Mouse (Mus musculus) heart, postnatal 0 days (tissue): ENCODE measurements around the gene Chd6. TPM values are rescaled to one million over a fixed set of nuclear protein-coding genes. Genes with fewer than 3 reads are reported as not detected.
A peak's percentile ranks its signal among the peaks of the same experiment; 100 is the strongest.

Experiments
- ATAC-seq: fragments of 200-750 bp; cut with Nextera tagmentation; 2 replicates; pipeline ENCODE4 v1.8.0; 2017; ENCODE audit warnings: low read depth, moderate number of reproducible peaks, moderate library complexity; ENCODE audit not compliant: insufficient read depth
- DNase-seq: peaks from one replicate; pipeline ENCODE4 v3.0.0-alpha.2; 2016; ENCODE audit warnings: low spot score
- H3K27ac ChIP-seq: fragments of 300-500 bp; sonication (generic); 2 replicates; pipeline ENCODE4 v1.5.1; 2014; ENCODE audit warnings: low read depth, mild to moderate bottlenecking
- H3K27me3 ChIP-seq: fragments of 300-500 bp; sonication (generic); 2 replicates; pipeline ENCODE4 v1.6.1; 2014; ENCODE audit warnings: low read length, mixed read lengths; ENCODE audit not compliant: control insufficient read depth, insufficient read depth
- H3K36me3 ChIP-seq: fragments of 300-500 bp; sonication (generic); replicated peaks from 2 replicates; pipeline ENCODE4 v1.6.1; 2014; ENCODE audit warnings: low read length, mixed read lengths; ENCODE audit not compliant: control insufficient read depth, insufficient read depth
- H3K4me1 ChIP-seq: fragments of 300-500 bp; sonication (generic); 2 replicates; pipeline ENCODE4 v1.6.1; 2014; ENCODE audit warnings: antibody characterized with exemption; ENCODE audit not compliant: control insufficient read depth, insufficient read depth
- H3K4me2 ChIP-seq: fragments of 300-500 bp; sonication (generic); 2 replicates; pipeline ENCODE4 v1.6.1; 2014; ENCODE audit warnings: low read depth, mild to moderate bottlenecking, low read length, moderate library complexity
- H3K4me3 ChIP-seq: fragments of 300-500 bp; sonication (generic); 2 replicates; pipeline ENCODE4 v1.5.1; 2014; ENCODE audit warnings: low read depth, low read length
- H3K9ac ChIP-seq: fragments of 300-500 bp; sonication (generic); replicated peaks from 2 replicates; pipeline ENCODE4 v1.6.1; 2014; ENCODE audit warnings: low read depth, low read length, mixed read lengths
- H3K9me3 ChIP-seq: fragments of 300-500 bp; sonication (generic); replicated peaks from 2 replicates; pipeline ENCODE4 v1.6.1; 2016; ENCODE audit warnings: low read length; ENCODE audit not compliant: control insufficient read depth
- CTCF ChIP-seq: IDR thresholded peaks from 2 replicates; pipeline ENCODE4 v1.5.1; 2016; ENCODE audit warnings: antibody characterized with exemption, control low read depth, low read depth
- EP300 ChIP-seq: IDR thresholded peaks from 2 replicates; pipeline ENCODE4 v1.6.1; 2016; ENCODE audit warnings: antibody characterized with exemption, low read depth
- WGBS: fragments of 180-500 bp; shearing (Covaris S2); extraction: QIAGEN DNeasy Blood & Tissue Kit; methylation state at CpG from one replicate; pipeline ENCODE4 v1.1.7; 2014; 5-methylcytosine and 5-hydroxymethylcytosine counted together
- polyA plus RNA-seq: library from polyadenylated mRNA; unstranded; fragments of >200 nt; fragmentation: Nextera tagmentation; extraction: Ambion mirVana; gene quantifications from 2 replicates; pipeline ENCODE4 v1.2.1, GENCODE M21; 2015
- total RNA-seq: library from RNA; depleted of rRNA; stranded (reverse); fragments of >200 nt; gene quantifications from 2 replicates; pipeline ENCODE4 v1.2.3, GENCODE M21; 2014; ENCODE audit warnings: low replicate concordance

Chd6 gene
- total and polyA plus RNA-seq, 2 experiments from 2014 or later, result 14.5 to 37.7 TPM

DNA sequence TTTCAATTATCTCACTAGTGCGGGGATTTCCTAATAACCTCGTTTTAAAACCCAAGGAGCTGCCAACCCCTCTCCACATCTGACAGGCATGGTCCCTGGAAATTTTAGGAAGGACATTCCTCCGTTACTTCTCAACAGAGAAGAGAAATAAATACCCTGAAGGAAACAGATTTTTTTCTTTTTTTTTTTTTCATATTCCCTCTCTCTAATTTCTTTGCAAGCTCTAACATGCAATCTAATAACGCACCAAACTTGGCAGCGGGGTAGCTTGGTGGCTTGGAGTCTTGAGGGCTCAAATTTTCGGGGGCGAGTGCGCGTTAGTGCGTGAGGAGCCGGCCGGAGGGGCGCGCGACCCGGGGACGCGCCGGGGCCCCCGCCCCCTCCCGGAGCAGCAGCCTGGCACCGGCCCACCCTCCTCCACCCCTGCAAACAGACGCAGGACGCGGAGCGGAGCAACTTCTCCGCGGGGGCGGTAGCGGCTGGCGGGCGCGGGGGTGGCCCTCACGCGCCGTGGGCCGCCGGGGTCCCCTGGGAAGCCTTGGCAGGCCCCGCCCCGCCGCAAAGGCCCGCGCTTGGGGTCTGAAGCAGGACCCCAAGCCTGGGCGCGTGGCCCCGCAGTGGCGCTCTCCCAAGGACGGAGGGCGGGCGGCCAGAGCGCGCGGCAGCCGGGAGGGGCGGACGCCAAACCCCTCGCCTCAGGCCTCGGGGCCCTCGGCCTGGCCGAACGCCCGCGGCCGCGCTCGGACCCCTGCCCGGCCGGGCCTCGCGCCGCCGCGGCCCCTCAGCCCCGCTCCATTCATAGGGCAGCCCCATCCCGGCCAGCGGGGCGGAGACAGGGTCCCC is 569 bp downstream of the Chd6 start:
- peak; percentile 37 for ATAC-seq
- TF ChIP-seq CTCF, result no peak
- TF ChIP-seq EP300, result no peak
- no peaks in the 10 kb centered on the region for H3K9me3 ChIP-seq
- H3K4me2 ChIP-seq, result peak overlapping the region; percentile 78
- H3K4me1 ChIP-seq, result peaks cover 21% of the 10 kb centered on the region
- H3K27me3 ChIP-seq, result no peaks in the 10 kb centered on the region
- H3K4me3 ChIP-seq, result peak overlapping the region; percentile 82
- H3K9ac ChIP-seq, result peak overlapping the region; percentile 98
- no peaks in the 10 kb centered on the region for H3K36me3 ChIP-seq
- DNase-seq, result peak; percentile 28
- H3K27ac ChIP-seq, result peak overlapping the region; percentile 96
- under 1% methylated on average over 60 of the region's 77 CpGs for WGBS

DNA sequence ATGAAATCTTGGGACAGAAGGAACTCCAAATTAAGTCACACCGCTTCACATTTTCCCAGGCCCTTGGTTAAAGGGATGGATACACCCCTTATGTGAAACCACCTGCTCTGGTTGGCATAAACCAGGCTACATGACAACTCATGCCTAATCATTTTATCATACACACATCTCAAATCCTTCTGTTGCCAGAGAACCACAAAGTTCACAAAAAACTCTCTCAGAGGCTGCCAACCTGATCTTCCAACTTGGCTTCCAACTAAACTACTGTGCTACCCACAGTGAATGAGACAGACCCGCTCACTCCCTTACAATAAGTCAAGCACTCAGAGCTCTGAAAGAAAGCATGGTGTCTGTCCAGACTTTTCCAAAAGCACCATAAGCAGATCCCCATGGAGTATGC is 1.6 kb downstream of the Chd6 start:
- peak overlapping the region; percentile 78 for H3K4me2 ChIP-seq
- H3K36me3 ChIP-seq, result no peaks in the 10 kb centered on the region
- H3K27ac ChIP-seq, result no peak overlapping the region
- no peak overlapping the region for H3K4me3 ChIP-seq
- no peak for ATAC-seq
- H3K9ac ChIP-seq, result 0 out of 2 replicates have a peak overlapping the region, but pooled peaks have one; percentile 13
- no peak for DNase-seq
- whole genome bisulfite sequencing, result 85% methylated on average over 2 of the region's 2 CpGs
- no peak for TF ChIP-seq EP300
- TF ChIP-seq CTCF, result no peak
- H3K4me1 ChIP-seq, result peaks cover 23% of the 10 kb centered on the region
- H3K9me3 ChIP-seq, result no peaks in the 10 kb centered on the region
- no peaks in the 10 kb centered on the region for H3K27me3 ChIP-seq

GRCm38 (mm10) chr2:161103769-161104168 is 5.1 kb downstream of the Chd6 start:
- no peaks in the 10 kb centered on the region for H3K36me3 ChIP-seq
- no peak overlapping the region for H3K4me3 ChIP-seq
- no peaks in the 10 kb centered on the region for H3K27me3 ChIP-seq
- no peak for ATAC-seq
- no peak overlapping the region for H3K27ac ChIP-seq
- TF ChIP-seq EP300 (no peak), CTCF (no peak)
- peaks cover 24% of the 10 kb centered on the region for H3K4me1 ChIP-seq
- no peak overlapping the region for H3K9ac ChIP-seq
- no peaks in the 10 kb centered on the region for H3K9me3 ChIP-seq
- DNase-seq, result no peak
- no peak overlapping the region for H3K4me2 ChIP-seq
- WGBS, result 45% methylated on average over 5 of the region's 5 CpGs

DNA sequence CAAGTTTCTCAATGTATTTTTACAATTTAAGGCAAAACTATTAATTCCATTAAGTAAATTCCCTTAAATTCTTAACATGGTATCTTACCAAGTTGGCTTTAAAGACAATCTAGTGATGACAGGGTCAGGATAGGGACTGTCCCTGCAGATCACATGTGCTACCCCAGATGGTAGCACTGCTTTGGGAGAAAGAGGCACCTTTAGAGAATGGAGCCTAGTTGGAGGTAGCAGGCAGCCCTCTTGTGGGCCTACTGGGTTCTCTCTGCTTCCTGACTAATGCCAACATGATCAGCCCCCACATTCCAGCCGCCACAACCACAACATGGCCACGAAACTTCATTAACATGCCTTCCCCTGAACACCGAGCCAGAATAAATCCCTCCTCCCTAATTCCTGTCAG is 6.8 kb downstream of the Chd6 start:
- ATAC-seq (no peak), DNase-seq (no peak)
- no peak overlapping the region for H3K4me3 ChIP-seq
- H3K4me2 ChIP-seq, result no peak overlapping the region
- no peaks in the 10 kb centered on the region for H3K9me3 ChIP-seq
- H3K27ac ChIP-seq, result no peak overlapping the region
- no peaks in the 10 kb centered on the region for H3K27me3 ChIP-seq
- H3K9ac ChIP-seq, result no peak overlapping the region
- H3K4me1 ChIP-seq, result peaks cover 15% of the 10 kb centered on the region
- WGBS, result 41% methylated on average over 3 of the region's 3 CpGs
- TF ChIP-seq EP300 (no peak), CTCF (no peak)
- no peaks in the 10 kb centered on the region for H3K36me3 ChIP-seq

DNA sequence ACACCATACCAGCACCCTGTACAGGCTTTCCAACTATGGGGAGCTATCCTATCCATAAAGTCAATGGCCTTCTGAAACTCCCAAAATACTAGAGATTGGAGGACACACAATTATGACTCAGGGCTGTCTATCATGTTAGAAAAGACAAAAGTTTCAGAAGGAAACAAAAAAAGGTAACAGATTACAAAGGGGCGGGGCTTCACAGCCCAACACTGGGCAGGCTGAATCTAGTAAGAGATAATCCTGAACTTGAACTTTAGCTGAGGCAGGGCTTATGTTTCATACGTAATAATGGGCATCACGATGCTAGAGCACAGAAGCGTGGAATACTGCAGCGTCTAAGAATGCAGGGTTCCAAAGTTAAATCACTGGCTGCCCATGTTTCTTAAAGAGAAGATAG is 11.1 kb downstream of the Chd6 start:
- DNase-seq, result no peak
- WGBS, result 92% methylated on average over 5 of the region's 5 CpGs

More for the DNA sequence above, 11.1 kb downstream of the Chd6 start:
- Histone ChIP-seq H3K4me3 (no peak overlapping the region), H3K36me3 (no peaks in the 10 kb centered on the region), H3K27me3 (no peaks in the 10 kb centered on the region), H3K4me1 (peaks cover 9% of the 10 kb centered on the region; the same call in 1 of the 2 replicates), H3K9me3 (no peaks in the 10 kb centered on the region), H3K27ac (no peak overlapping the region), H3K9ac (no peak overlapping the region), H3K4me2 (no peak overlapping the region)
- no peak for ATAC-seq
- TF ChIP-seq EP300 (no peak), CTCF (no peak)
